Mouse (Mus musculus) G1E (cell line): Measurements from ENCODE around the gene Myf5.

Source experiments
- CTCF ChIP-seq: IDR thresholded peaks from 2 replicates; pipeline ENCODE4 v1.5.1; 2012; ENCODE audit warnings: low read depth, low read length, inconsistent platforms, mixed read lengths
- GATA1 ChIP-seq: IDR thresholded peaks from 2 replicates; pipeline ENCODE4 v1.6.1; 2012; ENCODE audit warnings: borderline replicate concordance, low read length, inconsistent platforms, mixed read lengths
- GATA2 ChIP-seq: IDR thresholded peaks from 2 replicates; pipeline ENCODE4 v1.6.1; 2012; ENCODE audit warnings: low read depth, low read length, inconsistent platforms, borderline replicate concordance
- TAL1 ChIP-seq: conservative IDR thresholded peaks from 2 replicates; pipeline ENCODE4 v1.6.1; 2012; ENCODE audit warnings: low read depth, low read length, inconsistent platforms, mixed read lengths

- no peak for TF ChIP-seq GATA1
- TF ChIP-seq GATA2: no peak
- TF ChIP-seq CTCF: no peak
- TF ChIP-seq TAL1: no peak
Measured at GRCm38 (mm10) chr10:107484050-107484449, 1.9 kb downstream of the Myf5 start.
